Mouse (Mus musculus) erythroblast, embryonic 14.5 days (primary cell): ENCODE results near the gene Nxnl1.

Experiments used
- GATA1 ChIP-seq: IDR thresholded peaks from 2 replicates; pipeline ENCODE4 v1.6.1; 2012; ENCODE audit warnings: low read length, inconsistent platforms, mixed read lengths
- TAL1 ChIP-seq: IDR thresholded peaks from 3 replicates; pipeline ENCODE4 v1.6.1; 2012; ENCODE audit warnings: low read length, inconsistent platforms, mixed read lengths

DNA sequence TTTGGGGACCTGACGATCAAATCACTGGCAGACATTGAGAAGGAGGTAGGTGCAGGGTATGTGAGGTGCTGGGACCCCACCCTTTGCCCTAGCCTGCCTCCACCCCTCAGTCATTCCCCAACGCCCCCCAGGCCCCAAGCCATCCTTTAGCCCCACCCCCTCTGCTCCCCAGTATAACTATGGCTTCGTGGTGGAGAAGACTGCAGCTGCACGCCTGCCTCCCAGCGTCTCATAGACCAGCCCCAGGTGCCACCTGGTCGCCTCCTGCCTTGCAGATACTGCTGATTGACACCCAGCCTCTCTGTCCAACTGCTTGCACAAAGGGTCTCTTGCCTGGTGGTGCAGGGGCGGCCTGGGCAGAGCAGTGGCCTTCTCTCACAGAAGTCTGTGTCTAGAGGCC, 18.8 kb downstream of the Nxnl1 start:
- TF ChIP-seq GATA1 (no peak), TAL1 (no peak)
